Mouse (Mus musculus) cerebellum, adult 2 months (tissue): Measurements from ENCODE around the gene Nav3.

Experiments
- CTCF ChIP-seq: fragments of 200-500 bp; IDR thresholded peaks from 2 replicates; pipeline ENCODE4 v1.5.1; 2011; ENCODE audit warnings: low read depth, mild to moderate bottlenecking, control low read depth, low read length, moderate library complexity, borderline replicate concordance; ENCODE audit not compliant: insufficient read depth
- POLR2A ChIP-seq: fragments of 200-500 bp; IDR thresholded peaks from 2 replicates; pipeline ENCODE4 v1.6.1; 2011; ENCODE audit warnings: low read length, control low read depth, borderline replicate concordance; ENCODE audit not compliant: insufficient read depth

DNA sequence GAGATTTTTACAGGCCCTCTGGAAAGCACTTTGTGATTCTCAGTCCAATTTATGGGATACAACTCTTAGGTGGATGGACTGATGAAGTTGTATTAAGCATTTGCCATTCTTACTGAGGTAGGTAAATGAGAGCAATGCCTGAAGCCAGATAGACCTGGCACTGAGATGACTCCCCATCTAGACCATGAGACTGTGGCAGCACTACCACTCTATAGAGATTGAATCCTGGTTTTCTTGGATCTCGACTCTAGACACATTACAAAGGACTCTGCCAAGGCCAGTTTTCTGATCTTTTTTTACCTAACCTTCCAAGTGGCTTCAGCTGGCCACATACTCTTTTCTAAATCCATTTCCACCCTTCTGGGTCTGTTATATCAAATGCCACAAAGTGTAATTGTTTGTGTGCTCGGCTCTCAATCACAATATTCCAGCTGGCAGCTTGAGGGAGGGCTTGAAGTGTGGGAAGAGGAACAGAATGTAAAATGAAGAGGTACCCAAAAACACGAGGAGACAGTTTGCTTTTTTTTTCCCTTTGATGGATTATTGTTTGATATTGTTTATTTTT lies 756.2 kb downstream of the Nav3 start:
- TF ChIP-seq CTCF (no peak), POLR2A (no peak)
